Mouse (Mus musculus): Measurements from ENCODE around the gene 6330403K07Rik.
A peak's percentile ranks its signal among the peaks of the same experiment; 100 is the strongest.

The 6330403K07Rik gene

GRCm38 (mm10) chr11:71033163-71033761 is at the start of gene 6330403K07Rik:
Gene 6330403K07Rik (minus strand): TSS chr11:71033513.
- peak; percentile 17 for DNase-seq

DNA sequence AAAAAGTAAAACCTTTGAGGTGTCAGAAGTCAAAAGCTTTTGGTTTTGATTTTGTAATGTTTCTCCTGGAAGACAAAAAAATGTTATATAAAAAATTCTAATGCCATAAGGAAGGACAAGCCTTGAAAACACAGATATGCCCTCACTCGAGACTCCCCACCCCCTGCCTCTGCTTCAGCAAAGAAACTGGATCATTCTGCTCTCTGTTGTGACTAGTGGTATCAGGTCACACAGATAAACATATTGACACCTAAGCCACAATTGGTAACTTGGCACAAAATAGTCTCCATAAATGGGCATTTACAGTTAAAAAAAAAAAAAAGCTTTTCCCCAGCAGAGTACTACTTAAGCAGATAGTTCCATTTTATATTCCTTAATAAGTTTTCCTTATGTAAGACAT is 43.0 kb upstream of the 6330403K07Rik start:
- DNase-seq = no peak

DNA sequence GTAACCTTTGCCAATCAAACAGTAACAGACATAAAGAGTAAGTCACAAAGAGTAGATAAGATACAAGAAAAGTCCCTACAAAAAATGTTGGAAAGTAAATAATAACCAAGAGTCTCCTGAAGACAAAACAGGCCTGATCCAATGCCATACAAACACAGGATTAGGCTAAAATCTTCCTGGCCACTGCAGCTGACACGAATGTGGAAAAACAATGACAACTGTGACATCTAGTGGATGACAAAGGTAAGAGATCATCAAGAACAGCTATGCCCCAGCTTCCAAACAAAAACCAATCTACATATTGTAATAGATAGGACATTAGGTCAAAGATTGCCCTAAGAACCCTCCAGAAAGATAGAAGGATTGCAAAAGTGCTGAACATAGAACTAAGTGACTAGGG is 19.2 kb upstream of the 6330403K07Rik start:
- DNase-seq = no peak

DNA sequence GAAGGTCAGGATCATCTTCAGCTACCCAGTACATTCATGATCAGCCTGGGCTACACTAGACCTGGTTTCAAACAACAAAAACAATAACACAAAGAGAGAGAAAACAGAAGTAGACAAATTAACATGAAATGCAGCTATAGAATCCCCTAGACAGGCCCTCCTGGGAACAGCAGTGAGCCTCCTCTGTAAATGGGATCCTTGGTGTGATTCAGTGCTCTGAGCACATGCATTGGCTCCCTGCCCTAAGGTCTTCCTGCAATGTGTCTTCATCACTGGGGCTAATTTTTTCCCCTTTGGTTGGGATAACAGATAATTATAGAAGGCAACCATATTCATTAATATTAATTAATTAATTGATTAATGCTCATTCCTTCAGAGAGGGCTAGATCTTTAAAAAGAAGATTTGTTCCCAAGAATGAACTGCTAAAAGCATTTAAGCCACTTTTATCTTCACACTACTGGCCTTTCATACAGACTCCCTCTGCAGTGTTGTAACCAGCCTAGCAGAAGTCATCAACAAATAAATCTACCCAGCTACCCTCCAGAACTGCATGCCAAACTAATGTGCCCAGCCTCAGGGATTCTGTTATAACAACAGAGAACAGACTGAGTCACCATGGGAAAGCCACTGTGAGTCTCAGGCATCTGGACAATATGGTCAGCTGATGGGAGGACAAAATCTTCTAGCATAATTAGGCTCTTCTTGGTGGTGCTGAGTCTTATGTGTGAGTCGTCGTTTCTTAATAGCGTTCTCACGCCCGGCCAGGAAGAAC is 6.4 kb upstream of the 6330403K07Rik start:
- no peak for DNase-seq

DNA sequence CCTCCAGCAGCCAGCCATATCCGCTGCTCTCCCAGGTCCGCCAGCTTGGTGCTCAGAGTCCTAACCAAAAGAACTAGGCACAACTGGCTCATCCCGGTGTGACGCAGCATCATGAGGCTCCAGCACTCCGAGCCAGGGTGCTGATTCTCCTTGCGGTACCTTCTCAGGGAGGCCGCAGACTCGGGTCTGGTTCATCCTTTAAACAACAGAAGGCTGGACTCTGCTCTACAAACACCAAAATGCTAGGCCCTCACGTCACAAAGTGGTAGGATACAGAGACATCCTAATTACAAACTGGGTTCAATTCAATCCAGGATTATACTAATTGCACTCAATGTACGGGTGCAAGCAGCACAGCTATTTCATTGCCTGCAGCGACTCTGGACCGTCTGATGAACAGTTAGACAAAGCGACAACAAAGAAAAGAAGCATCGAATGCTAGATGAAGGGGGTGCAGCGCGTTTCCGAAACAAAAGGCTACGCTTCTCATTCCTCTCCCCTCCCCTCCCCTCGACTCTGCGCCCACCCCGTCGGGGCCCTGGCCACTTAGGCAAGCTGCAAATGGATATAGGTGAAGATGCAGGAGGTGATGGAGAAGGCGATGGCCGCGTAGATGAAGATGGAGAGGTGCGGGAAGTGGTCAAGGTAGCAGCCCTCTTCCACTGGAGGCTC is 686 bp downstream of the 6330403K07Rik start:
- no peak for DNase-seq

DNA sequence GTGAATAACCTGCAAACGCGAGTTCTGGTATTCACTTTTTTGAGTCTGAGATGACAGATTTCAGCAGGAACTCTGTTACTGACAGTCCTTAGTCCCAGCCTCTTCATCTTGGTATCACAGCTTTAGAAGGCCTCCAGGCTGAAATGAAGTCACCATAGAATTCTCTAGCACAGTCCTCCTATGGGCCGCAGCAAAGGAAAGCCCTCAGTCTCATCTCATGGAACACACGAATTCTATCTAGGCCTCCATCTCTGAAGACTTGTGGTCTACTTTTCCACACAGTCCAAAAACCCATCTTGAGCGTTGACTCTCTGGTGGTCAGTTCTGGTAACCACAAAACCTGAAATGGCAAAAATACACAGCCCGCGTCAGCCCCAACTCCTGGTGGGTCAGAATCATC is 1.2 kb downstream of the 6330403K07Rik start:
- no peak for DNase-seq

GRCm38 (mm10) chr11:71029403-71030118 is 3.8 kb downstream of the 6330403K07Rik start:
- DNase-seq = no peak

GRCm38 (mm10) chr11:71028280-71028679 is 5.0 kb downstream of the 6330403K07Rik start:
- no peak for DNase-seq

GRCm38 (mm10) chr11:71019201-71020068 is 13.9 kb downstream of the 6330403K07Rik start, which contains the start of the genes Mis12 and Derl2:
Gene Mis12 (plus strand): TSS chr11:71019611.
Gene Derl2 (minus strand): TSS chr11:71019841.
- DNase-seq = peak; percentile 97

DNA sequence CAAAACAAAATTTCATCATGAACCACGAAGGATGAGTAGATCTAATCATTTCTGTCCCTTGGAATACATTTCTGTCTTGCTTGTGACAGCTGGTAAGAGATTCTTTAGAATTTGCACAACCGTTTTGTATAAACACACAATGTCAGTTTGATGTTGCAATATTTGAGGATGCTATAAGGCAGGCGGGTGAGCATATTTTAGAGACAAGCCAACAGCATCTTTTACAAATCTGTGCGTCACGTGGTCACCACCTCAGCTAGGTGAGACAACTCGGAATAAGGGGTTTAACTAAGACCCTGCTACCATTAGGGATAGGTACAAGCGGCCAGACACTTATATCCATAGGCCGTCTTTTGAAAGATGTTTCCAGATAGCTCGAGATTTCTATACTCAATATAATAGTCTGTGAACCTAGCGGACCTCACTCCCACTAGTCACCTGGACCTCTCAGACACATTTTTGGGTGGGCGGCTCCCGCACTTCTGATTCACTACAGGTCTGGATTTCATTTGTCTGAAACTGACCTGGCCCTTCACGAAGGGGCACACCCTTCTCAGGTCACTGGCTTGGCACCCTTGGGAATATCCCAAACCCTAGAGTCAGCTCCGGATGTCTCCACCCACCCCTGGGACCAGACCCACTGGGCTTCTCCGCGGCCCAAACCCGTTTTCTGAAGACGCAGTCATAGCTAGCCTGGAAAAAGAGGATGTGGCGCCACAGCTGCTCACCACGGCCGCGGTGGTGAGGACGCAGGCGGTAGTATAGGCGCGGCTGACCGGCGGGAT is 14.7 kb downstream of the 6330403K07Rik start:
- DNase-seq = no peak

DNA sequence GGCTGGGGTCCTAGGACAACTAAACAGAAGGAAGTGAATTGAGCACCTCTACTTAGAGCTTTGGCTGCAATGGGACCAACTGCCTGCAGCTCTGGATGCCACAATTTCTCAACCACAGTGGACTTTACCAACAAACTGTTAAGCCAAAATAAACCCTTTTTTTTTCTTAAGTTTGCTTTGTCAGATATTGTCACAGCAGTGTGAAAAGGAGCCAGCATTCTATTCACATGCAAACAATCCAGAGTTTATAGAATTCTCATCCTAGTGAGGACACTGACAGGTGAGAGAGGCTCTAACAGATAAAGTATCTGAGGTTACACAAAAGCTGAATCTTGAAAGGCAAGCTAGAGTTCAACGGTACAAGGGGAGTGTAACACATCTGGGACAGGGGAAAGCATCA is 16.3 kb downstream of the 6330403K07Rik start:
- no peak for DNase-seq

GRCm38 (mm10) chr11:71012743-71013142 is 20.6 kb downstream of the 6330403K07Rik start:
- no peak for DNase-seq

GRCm38 (mm10) chr11:71008321-71008720 is 25.0 kb downstream of the 6330403K07Rik start:
- DNase-seq = no peak

DNA sequence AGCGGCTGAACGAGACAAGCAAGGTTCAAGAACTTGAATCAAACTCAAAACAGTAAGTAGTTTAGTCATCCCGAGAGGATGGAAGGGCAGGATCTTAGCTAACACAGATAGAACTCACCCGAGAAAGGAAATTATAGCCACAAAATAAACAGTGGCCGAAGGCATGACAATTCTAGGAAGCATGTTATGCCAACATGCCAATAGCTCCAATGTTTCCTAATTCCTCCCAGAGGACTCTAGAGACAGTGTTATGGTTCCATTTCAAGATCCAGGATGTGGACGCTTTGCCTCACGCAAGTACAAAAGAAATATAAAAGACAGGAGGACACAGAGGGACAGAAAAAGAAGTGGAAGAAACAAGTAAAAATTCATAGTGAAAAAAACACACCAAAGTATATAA is 25.5 kb downstream of the 6330403K07Rik start:
- DNase-seq = no peak

GRCm38 (mm10) chr11:71007026-71007425 is 26.3 kb downstream of the 6330403K07Rik start:
- DNase-seq = no peak

DNA sequence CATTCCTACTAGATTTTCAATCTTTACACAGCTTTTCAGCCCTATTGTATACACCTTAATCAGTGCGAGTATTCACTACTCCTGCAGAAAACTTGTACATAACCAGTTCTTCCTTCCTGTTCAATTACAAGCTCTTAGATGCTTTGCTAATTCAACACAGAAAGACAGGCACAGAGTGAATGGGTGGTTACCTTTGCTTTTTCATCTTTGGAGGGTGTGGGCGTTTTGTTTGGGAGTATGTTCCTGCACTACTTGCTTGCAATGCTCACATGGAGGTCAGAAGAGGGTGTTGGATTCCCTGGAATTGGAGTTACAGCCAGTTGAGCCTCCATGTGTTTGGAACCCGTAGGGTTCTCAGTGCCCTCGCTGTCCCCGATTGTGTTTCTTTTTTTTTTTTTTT is 28.3 kb downstream of the 6330403K07Rik start:
- peak; percentile 11 for DNase-seq

GRCm38 (mm10) chr11:71004316-71004773 is 29.0 kb downstream of the 6330403K07Rik start, which contains the start of gene Dhx33:
Gene Dhx33 (minus strand): TSS chr11:71004437.
- peak; percentile 95 for DNase-seq

GRCm38 (mm10) chr11:71003611-71004315 is 29.6 kb downstream of the 6330403K07Rik start:
- DNase-seq = no peak

DNA sequence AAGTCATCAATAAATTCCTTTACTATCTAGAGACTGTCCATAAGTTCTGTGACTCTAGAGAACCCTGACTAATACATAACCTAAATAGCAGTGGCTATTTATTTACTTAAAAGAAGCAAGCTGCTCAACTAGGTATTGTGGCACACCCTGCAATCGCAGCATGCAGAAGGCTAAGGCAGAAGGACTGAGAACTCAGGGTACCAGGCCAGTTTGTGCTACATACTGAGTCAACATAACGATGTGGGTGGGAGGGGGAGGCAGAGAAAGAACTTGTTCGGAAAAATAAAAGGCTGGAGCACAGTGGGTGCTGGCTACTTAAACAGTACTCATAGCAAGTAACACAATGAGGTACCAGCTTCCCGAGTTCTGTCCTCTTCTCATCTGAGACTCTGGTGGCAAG is 32.1 kb downstream of the 6330403K07Rik start:
- no peak for DNase-seq

- DNase-seq = peak; percentile 96
Measured at GRCm38 (mm10) chr11:70982557-70983228, 50.6 kb downstream of the 6330403K07Rik start, which contains the start of gene C1qbp. Gene C1qbp (minus strand): TSS chr11:70983026.
